Comparison of ENCODE assay signal across 11 mouse cellular contexts in the genomic region with DNA sequence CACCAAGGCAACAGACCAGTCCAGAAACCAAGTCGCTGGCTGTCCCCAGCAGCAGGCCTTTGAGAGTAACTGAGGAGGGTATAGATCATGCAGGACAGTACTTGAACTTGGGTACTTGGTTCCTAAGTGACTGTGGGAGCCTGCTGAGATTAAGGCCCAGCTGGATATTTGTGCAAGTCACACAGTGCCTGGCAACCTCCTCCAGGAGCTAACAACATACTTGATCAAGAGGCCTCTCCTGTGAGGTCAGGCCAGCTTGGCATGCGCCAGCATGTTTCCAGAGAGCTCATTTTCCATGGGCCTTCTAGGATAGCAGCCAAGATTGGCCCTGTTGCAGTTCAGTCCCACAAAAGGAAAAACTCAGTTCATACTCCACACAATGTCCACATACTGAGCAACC. TPM values are rescaled to one million over a fixed set of nuclear protein-coding genes. Genes with fewer than 3 reads are reported as not detected.
DNase-seq lines count a peak whose midpoint lies in the region; ATAC-seq lines count a peak whose summit lies in the region.
"Had no signal": no experiment of that assay in that cellular context is flagged by ENCODE, and none has a peak within 500 bp of the region (broad histone marks: within the 10 kb centered on the region; RNA-seq: fewer than 3 reads in every experiment).

No protein-coding gene starts in this region.

- H3K4me2 ChIP-seq in embryonic facial prominence, embryonic 13.5 days: no peak overlapping the region
- no peak overlapping the region for H3K4me2 ChIP-seq in midbrain, embryonic 16.5 days (ENCODE audit: low read length)
- no peak overlapping the region for H3K4me2 ChIP-seq in stomach, embryonic 16.5 days (ENCODE audit: low read depth, low read length)

- no peaks in the 10 kb centered on the region for H3K36me3 ChIP-seq in embryonic facial prominence, embryonic 13.5 days
- no peaks in the 10 kb centered on the region for H3K36me3 ChIP-seq in embryonic facial prominence, embryonic 10.5 days (replicated peaks)
- H3K36me3 ChIP-seq in midbrain, embryonic 16.5 days (ENCODE audit: control insufficient read depth, insufficient read depth, low read length): no peaks in the 10 kb centered on the region
- no peaks in the 10 kb centered on the region for H3K36me3 ChIP-seq in midbrain, embryonic 10.5 days
- H3K36me3 ChIP-seq in stomach, embryonic 16.5 days (ENCODE audit: control insufficient read depth, insufficient read depth, low read length): no peaks in the 10 kb centered on the region

- H3K27me3 ChIP-seq in embryonic facial prominence, embryonic 13.5 days: no peaks in the 10 kb centered on the region
- H3K27me3 ChIP-seq in embryonic facial prominence, embryonic 10.5 days (replicated peaks; ENCODE audit: low read depth, poor library complexity, severe bottlenecking): peaks cover 72% of the 10 kb centered on the region
- peaks cover 30% of the 10 kb centered on the region for H3K27me3 ChIP-seq in midbrain, embryonic 16.5 days (ENCODE audit: control insufficient read depth, insufficient read depth, low read depth, low read length)
- peaks cover 90% of the 10 kb centered on the region for H3K27me3 ChIP-seq in midbrain, embryonic 10.5 days (ENCODE audit: low read depth, poor library complexity, severe bottlenecking)
- H3K27me3 ChIP-seq in stomach, embryonic 16.5 days (ENCODE audit: control insufficient read depth, insufficient read depth, low read length): no peaks in the 10 kb centered on the region

- 0 out of 2 replicates have a peak overlapping the region, but pooled peaks have one; percentile 4 for H3K27ac ChIP-seq in embryonic facial prominence, embryonic 13.5 days
- H3K27ac ChIP-seq in embryonic facial prominence, embryonic 10.5 days (replicated peaks): no peak overlapping the region
- H3K27ac ChIP-seq in midbrain, embryonic 16.5 days (ENCODE audit: low read length): no peak overlapping the region
- H3K27ac ChIP-seq in midbrain, embryonic 10.5 days (replicated peaks): no peak overlapping the region
- H3K27ac ChIP-seq in stomach, embryonic 16.5 days (ENCODE audit: low read length): peak overlapping the region; percentile 76

- 79% methylated on average over 2 of the region's 2 CpGs for WGBS in embryonic facial prominence, embryonic 13.5 days
- 93% methylated on average over 2 of the region's 2 CpGs for WGBS in embryonic facial prominence, embryonic 10.5 days
- WGBS in midbrain, embryonic 16.5 days: 82% methylated on average over 2 of the region's 2 CpGs
- WGBS in midbrain, embryonic 10.5 days: 91% methylated on average over 2 of the region's 2 CpGs
- WGBS in stomach, embryonic 16.5 days: 73% methylated on average over 2 of the region's 2 CpGs

- no peaks in the 10 kb centered on the region for H3K9me3 ChIP-seq in embryonic facial prominence, embryonic 13.5 days
- no peaks in the 10 kb centered on the region for H3K9me3 ChIP-seq in embryonic facial prominence, embryonic 10.5 days
- no peaks in the 10 kb centered on the region for H3K9me3 ChIP-seq in midbrain, embryonic 16.5 days (replicated peaks; ENCODE audit: control insufficient read depth, low read length, poor library complexity, severe bottlenecking)
- H3K9me3 ChIP-seq in midbrain, embryonic 10.5 days (replicated peaks): no peaks in the 10 kb centered on the region
- H3K9me3 ChIP-seq in stomach, embryonic 16.5 days (replicated peaks; ENCODE audit: control insufficient read depth, low read length): no peaks in the 10 kb centered on the region
- H3K9me3 ChIP-seq: megakaryocyte, embryonic 14.5 days had no signal

- no peak for DNase-seq in embryonic facial prominence, embryonic 10.5 days (ENCODE audit: low spot score)
- no peak for DNase-seq in midbrain, embryonic 10.5 days (ENCODE audit: low spot score)
- peak; percentile 56 for DNase-seq in kidney, postnatal 14 days
- no peak for DNase-seq in ovary, postnatal 10 days (ENCODE audit: low spot score)
- DNase-seq in thymus, postnatal 14 days: no peak
- DNase-seq: B cell, adult 2 months; right cerebral cortex, postnatal 25 days had no signal

- H3K9ac ChIP-seq in embryonic facial prominence, embryonic 13.5 days: no peak overlapping the region
- H3K9ac ChIP-seq in midbrain, embryonic 16.5 days (ENCODE audit: low read depth, low read length): no peak overlapping the region
- no peak overlapping the region for H3K9ac ChIP-seq in stomach, embryonic 16.5 days (ENCODE audit: low read length)

- ATAC-seq in embryonic facial prominence, embryonic 13.5 days (ENCODE audit: insufficient number of reproducible peaks, insufficient read depth, low FRiP score, low TSS enrichment, low read depth): no peak
- peak; percentile 46; the same call in 1 of the 2 replicates for ATAC-seq in midbrain, embryonic 16.5 days
- ATAC-seq in stomach, embryonic 16.5 days (ENCODE audit: insufficient read depth, low FRiP score): no peak

- H3K4me3 ChIP-seq in embryonic facial prominence, embryonic 13.5 days: no peak overlapping the region
- H3K4me3 ChIP-seq in embryonic facial prominence, embryonic 10.5 days: no peak overlapping the region
- H3K4me3 ChIP-seq in midbrain, embryonic 16.5 days (ENCODE audit: low read depth, low read length): no peak overlapping the region
- no peak overlapping the region for H3K4me3 ChIP-seq in midbrain, embryonic 10.5 days
- no peak overlapping the region for H3K4me3 ChIP-seq in stomach, embryonic 16.5 days (replicated peaks; ENCODE audit: low read length)
- H3K4me3 ChIP-seq: megakaryocyte, embryonic 14.5 days had no signal

- H3K4me1 ChIP-seq in embryonic facial prominence, embryonic 13.5 days: peaks cover 38% of the 10 kb centered on the region
- H3K4me1 ChIP-seq in embryonic facial prominence, embryonic 10.5 days: peaks cover 65% of the 10 kb centered on the region
- no peaks in the 10 kb centered on the region for H3K4me1 ChIP-seq in midbrain, embryonic 16.5 days (ENCODE audit: control insufficient read depth, insufficient read depth, low read length)
- peaks cover 45% of the 10 kb centered on the region for H3K4me1 ChIP-seq in midbrain, embryonic 10.5 days
- peaks cover 65% of the 10 kb centered on the region for H3K4me1 ChIP-seq in stomach, embryonic 16.5 days (ENCODE audit: control insufficient read depth, insufficient read depth, low read length)

RNA-seq across cellular contexts. Expression of a gene that starts 7.3 kb away (rescaled TPM):
- polyA plus RNA-seq in embryonic facial prominence, embryonic 13.5 days (2015; fragmentation: Nextera tagmentation; extraction: Ambion mirVana): 42.9 and 44.3 TPM in 2 replicates
- polyA plus RNA-seq in embryonic facial prominence, embryonic 10.5 days (2016; fragmentation: Nextera tagmentation; extraction: Ambion mirVana): 43.3 and 47.2 TPM in 2 replicates
- polyA plus RNA-seq in midbrain, embryonic 16.5 days (2015; fragmentation: Nextera tagmentation; extraction: Ambion mirVana): 7.6 and 9.4 TPM in 2 replicates
- polyA plus RNA-seq in midbrain, embryonic 10.5 days (2016; fragmentation: Nextera tagmentation; extraction: Ambion mirVana): 32.2 and 42.5 TPM in 2 replicates
- 34.4 and 38.5 TPM in 2 replicates for polyA plus RNA-seq in stomach, embryonic 16.5 days (2015; fragmentation: Nextera tagmentation; extraction: Ambion mirVana)

Comparison
In these comparisons a context has a peak if more than half of its experiments do, and no peak if none do; other contexts are left out.
1. H3K27ac ChIP-seq: peak in embryonic facial prominence, embryonic 13.5 days (single experiment) and stomach, embryonic 16.5 days (single experiment); none in embryonic facial prominence, embryonic 10.5 days (single experiment), midbrain, embryonic 16.5 days (single experiment) and midbrain, embryonic 10.5 days (single experiment).